Mouse (Mus musculus) c-Kit-positive CD71-positive TER-119-positive erythroid progenitor cells, embryonic 14.5 days (primary cell): ENCODE measurements at regions not wholly inside any gene's neighbourhood (a gene's known extent, or its start where the extent isn't known, plus 50 kb on each side); places are given as distances from the start of the nearest gene placed in this dataset.

Experiments used
- DNase-seq: peaks from one replicate; pipeline ENCODE4 v3.0.0-alpha.2; 2013; ENCODE audit warnings: low spot score

DNA sequence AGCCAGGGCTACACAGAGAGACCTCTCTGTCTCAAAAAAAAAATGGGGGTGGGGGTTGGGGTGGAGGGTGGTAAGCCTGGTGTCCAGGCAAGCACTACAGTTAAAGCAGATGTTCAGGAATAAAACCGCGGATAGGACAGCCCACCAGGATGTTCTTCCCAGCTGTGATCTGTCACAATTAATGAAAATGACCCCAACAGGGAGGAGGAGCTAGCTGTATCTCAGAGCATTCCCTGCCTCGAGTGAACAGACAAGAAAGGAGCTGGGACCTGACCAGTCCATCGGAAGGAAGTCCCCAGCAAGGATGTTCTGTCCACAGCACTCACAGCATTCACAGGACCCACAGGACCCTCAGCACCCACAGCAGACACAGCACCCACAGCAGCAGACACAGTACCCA is 80.4 kb downstream of the Utp6 start:
- DNase-seq, result no peak

DNA sequence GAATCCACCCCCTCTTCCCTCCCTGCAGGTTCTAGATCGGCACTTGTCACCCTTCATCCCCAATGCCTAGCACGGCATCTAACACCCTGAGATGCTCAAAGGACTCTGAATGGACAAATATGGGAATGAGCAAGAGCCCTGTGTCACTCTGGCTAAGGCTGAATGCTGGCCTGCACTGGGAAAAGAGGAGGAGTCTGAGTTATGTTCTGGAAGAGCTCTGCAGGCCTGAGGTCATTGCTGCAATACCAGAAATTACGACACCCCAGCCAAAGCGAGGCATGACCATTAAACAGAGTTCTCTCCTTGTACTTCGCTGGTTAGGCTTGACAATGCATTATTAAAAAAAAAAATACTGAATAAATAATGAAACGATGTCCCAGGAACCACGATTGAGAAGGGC is 84.1 kb downstream of the Utp6 start:
- no peak for DNase-seq

DNA sequence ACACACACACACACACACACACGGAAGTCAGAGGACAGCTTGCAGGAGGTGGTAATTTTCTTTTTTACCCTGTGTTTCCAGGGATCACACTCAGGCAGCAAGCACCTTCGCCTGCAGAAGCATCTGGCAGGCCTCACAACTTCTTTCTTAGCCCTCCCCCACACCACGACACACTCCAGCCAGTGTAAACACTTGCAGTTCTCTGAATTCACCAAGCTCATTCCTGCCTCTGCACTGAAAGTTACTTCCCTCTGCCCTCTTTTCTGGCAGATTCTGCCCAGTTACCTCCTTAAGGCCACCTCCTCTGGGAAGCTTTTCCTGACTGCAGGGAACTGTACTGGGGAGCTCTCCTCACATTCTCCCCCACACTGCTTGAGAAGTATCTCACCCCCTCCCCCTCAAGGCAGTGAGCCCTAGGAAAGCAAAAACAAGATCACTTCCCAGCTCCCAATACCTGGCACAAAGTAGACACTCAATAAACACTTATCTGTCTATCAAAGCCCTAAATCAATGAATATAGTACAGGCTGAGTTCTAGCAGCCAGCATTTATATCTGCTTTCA is 84.9 kb downstream of the Utp6 start:
- DNase-seq, result no peak

DNA sequence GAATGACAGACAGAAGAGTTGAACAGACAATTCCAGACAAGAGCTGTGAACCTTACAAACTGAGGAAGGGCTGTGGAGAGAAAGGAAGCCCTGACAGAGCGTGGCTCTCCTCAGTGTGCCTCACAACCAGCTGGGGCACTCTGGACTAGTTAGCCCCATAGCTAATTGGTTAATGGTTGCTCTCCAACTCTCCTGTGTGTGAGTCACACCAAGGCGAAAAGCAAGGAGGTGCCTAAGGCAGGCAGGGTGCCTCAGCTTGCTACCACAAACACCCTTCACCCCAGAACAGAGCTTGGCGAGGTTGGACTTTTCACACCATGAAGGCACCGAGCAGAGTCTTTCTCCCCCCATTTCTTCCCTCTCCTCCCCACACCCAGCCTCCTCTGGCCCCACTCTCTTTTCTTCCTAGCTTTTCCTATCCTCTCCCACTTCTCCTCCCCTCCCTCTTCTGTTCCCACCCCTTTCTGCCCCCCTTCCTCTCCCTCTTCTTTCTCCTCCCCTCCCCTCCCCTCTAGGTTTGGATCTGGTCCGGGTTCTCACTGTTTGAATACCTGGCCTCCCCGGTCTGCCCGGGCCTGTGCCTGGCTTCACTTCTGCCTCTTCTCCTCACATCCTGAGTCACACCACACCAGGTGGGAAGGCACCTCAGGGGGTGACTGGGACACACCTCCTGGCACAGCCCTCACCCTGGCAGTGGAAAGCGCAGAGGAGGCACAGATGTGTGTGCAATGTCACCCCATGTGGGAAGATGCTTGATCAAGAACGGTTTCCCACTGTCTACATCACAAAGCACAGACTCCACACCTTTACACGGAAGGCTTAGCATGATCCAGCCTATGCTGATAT is 90.2 kb downstream of the Utp6 start:
- DNase-seq, result no peak

DNA sequence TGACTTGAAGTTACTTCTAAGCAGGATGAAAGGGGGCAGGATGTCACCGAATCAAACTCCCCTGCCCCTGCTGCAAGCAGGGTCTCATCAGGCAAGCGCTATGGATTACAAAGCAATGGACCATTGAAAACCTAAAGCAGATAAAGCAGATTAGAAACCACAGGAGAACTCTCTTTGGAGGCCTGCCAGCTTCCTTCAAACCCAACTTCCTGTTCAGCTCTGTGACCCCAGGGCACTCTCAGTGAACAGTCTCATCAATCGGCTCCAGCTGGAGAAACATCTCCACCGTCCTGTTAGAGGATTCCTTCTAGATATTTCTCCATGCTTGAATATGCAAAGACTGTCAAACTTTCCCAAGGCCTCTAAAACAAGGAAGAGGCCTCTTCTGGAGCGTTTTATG is 92.0 kb downstream of the Utp6 start:
- DNase-seq, result no peak

DNA sequence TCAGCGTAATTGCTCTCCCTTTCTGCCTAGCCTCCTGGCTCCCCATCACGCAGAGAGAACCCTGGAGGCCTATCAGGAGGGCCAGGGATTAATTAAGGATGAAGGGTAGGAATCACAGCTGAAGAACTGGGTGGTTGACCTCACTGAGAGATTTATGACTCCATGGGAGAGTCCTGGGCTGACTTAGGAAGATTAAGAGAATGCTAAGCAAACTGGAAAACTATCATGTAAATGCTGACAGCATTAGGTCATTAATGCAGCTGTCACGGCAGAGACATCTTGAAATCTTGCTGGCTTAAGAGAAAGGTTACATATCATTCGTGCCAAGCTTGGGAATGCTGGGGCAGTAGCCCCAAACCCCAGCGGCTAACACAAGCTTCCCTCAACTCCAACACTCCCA is 93.2 kb downstream of the Utp6 start:
- no peak for DNase-seq

DNA sequence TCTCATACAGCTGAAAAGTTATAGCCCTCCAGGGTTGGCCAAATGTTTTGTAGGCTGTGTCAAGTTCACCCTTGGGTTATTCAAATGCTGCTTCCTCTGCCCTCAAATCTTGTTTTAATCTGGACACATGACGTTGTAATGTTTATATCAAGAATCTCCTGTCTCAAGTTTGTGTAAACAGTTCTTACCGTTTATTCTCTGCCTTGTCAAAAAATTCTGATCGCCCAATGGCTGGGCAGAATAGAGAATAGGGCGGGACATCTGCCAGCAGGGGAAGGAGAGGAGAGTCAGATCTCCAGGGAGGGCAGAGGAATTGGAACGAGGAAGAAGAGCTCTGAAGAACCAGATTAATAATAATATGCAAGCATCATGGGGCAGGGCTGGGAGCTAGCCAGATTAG is 97.4 kb downstream of the Utp6 start:
- no peak for DNase-seq

DNA sequence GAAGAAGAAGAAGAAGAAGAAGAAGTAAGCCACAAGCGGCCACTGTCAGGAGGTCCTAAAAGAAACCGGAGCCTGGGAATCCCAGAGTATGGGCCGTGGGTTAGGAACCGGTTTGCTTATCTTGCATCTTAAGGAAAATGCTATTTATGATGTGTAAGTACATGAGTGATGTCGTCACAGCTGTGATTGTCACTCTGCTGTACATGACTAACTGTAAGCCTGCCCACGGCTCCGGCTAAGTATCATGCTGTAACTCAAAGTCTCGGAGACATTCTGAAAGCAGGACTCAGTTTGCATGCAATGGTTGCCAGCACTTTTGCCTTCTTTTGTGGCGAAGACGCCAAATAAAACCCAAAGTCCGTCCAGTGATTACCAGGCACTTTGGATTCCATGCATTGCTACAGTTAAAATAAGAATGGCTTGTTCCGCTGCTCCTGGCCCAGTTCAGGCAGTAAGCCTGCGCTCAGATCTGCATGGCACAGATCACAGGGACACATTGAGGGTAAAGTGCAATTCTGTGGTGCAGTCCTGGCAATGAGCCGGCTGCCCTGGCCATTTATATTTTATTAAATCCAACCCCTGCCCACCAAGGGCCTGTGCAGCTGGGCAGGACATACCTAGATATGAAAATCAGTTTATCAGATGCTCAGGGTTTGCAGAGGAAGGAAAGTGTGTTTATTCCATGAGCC is 98.6 kb downstream of the Utp6 start:
- DNase-seq, result no peak

DNA sequence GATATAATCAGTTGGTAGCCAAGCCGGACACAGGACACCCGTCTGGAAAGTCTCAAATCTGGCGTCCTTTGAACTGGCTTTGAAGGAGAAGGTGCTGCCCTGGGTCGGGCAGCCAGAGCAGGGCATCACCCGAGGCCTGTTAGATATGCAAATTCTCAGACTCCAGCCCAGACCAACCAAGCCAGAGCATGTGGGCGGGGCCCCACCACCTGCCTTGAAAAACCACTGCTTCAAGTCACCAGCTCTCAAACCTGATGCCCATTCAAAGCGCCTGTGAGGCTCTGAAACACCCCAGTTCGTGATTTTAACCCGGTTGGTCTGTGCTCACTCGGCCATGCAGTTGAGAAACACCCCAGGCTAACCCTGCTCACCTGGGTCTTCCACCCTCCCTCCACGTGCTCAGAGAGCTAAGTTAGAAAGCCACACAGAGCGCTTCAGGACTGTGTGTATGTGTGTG is 101.6 kb downstream of the Utp6 start:
- no peak for DNase-seq

DNA sequence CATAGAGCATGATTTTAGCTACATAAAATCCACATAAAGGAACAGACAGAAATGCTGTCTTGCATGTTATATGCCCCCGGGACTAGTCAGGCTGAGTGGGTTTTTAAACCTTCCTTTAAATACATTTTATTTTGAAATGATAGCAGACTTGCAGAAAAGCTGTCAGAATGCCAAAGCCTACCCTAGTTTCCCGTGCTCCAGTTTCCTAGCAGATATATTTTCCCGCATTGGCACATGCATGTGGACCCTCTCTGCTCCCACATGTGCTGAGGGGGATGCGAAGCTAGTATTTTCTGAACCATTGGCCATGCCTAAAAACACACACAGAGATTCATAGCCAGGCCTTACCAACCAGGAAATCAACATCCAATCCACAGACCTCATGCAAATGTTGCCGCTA is 105.8 kb downstream of the Utp6 start:
- no peak for DNase-seq

DNA sequence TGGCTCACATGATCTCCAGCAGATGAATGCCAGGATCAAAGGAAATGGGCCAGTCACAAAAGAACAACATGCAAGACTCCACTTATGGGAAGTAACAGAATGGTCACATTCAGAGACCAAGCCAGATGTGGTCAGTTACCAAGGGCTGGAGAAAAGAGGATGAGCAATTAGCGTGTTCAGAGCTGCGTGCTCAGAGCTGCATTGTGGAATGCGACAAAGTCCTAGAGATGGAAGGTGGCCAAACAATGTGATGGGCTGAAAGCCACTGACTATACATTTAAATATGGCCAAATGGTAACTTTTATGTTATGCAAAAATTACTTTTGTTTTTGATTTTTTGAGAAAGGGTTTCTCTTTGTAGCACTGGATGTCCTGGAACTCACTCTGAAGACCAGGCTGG is 112.6 kb downstream of the Utp6 start:
- DNase-seq, result no peak

DNA sequence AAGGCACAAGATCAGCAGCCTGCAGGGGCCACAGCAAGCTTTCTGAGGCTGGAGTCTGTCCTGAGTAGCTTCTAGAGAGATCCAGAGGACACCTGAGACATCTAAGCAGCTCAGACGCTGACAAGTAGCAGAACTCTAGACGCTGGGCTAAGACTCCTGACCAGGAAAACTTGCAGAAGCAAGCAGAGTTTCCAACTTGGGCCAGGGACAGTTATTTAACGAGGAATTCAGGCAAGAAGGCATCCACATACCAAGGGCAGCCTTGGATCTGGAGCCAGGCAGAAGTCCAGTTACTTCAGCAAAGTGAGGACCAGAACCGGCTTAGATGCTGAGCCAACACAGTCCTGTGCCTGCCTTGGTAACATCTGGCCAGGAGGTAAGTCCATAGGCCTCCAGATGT is 117.8 kb downstream of the Utp6 start:
- DNase-seq, result no peak

DNA sequence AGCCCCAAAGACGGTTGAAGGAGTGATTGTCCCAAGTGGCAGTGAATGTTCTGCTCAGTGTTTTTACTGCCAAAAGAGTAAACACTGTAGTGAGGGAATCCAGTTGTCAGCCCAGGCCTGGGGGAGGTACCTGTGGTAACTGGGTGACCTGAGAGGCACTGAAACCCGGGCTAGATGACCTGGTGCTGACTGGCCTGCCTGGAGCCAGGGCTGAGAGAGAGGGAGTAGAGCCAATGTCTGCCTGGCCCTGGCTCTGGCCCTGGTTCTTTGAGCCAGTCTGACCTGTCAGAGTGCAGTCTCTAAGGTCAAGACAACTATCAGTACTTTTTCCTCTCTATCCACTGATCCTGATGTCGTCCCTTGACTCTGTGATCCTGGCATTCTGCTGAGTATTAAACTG is 119.2 kb downstream of the Utp6 start:
- DNase-seq, result no peak

DNA sequence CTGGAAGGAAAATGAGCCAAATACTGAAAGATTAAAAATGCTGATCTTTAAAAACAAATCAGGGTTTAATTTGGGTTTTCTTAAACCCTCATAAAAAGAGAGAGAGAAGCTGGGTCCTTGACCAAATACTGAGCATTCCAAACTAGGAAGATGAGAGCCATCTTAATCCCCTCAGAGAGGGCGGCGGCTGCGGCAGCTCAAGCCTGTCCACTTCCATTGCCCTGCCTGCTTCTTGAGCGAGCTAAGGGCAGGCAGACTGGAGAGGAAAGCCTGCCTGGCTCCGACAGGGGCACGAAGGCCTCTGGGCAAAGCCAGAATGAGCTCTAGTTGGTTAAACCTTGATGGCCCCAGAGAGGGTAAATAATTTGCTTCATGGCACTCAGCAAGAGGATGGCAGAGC is 122.2 kb downstream of the Utp6 start:
- no peak for DNase-seq

DNA sequence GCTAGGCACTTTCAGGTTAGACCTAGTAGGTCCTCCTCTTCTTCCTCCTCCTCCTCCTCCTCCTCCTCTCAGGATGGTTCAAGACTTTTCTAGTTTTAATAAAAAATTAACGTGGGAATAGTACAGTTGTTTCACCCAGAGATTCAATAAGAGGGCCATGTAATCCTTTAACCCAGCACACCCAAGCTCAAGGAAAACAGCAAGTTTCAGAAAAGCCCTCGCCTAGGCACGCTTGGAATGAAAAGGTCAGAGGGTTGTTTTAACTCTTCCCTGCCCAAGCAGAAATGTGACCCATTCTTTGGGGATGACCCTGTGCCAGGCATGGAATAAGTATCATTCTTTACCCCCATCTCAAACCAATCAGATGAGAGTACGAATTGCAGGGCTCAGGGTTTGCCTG is 124.1 kb downstream of the Utp6 start:
- DNase-seq, result no peak

DNA sequence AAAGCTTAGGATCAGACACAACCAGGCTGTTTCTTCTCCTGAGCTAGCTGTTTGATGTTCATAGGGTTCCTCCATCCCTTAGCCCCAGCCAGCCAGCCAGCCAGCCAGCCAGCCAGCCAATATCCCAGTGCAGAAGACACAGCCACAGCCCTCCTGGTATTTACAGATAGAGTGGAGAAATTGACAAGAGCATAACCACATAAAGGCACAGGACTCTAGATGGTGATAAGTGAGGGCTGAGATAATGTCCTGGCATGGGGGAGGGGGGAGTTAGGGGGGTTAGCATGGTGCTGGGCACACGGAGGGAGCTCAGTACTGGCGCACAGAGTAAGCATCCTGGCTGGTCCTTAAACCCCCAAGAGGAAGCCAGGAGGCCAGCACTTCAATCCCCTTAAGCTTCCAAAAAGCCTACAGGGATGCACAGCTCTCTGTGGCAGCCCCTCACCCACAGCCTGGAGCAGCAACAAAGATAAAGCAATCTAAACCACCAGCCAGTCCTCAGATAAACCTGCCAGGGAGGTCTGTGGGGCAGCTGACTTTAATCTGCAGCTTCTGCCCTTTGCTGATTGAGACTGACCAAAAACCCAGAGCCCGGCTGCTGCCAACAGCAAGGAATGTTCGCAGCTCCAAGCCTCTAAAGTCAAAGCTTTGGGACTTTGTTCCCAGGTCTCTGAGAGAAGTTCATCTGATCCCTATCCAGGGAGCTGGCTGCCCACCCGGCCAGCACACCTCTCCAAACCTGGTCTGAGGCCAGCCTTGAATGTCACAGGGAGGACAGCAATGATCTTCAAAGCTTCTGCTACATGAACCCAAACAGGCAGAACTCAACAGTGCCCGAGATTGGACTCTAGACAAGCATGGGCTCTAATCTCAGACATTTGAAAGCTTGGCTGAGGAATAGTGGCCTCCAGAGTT is 124.9 kb downstream of the Utp6 start:
- DNase-seq, result peak; percentile 46

DNA sequence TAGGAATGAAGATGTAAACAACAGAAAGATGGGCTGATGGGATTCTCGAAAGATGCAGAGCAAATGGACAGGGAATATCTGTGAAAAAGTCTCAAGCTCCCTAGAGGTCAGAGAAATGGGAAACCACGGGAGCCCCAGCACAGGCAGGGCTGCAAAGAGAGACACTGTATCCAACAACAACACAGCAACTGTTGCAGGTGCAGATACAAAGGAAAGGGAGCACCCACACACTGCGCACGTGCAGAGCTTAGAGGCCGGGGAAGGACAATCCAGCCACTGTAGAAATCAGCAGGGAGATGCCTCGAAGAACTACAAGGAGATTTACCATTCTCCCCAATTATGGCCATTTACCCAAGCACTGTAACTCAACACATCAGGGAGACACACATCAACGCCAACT is 126.3 kb downstream of the Utp6 start:
- no peak for DNase-seq

DNA sequence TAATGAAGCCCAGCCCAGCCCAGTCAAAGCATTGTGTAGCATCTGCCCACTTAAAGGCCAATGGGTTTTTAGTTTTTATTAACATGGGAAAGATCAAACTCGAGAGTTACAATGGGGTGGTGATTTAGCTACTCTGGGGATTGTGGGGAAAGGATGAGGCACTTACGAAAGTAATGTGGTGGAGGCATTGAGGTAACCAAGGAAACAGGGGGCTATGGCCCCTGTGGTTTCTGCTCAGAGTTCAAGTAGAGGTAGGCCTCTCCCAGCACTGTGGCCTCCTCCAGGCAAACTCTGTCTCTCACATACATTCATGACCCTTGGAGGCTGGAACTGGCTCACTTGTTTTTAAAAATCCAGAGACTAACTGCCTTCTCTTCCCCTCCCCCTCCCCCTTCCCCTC is 128.4 kb downstream of the Utp6 start:
- DNase-seq, result no peak

DNA sequence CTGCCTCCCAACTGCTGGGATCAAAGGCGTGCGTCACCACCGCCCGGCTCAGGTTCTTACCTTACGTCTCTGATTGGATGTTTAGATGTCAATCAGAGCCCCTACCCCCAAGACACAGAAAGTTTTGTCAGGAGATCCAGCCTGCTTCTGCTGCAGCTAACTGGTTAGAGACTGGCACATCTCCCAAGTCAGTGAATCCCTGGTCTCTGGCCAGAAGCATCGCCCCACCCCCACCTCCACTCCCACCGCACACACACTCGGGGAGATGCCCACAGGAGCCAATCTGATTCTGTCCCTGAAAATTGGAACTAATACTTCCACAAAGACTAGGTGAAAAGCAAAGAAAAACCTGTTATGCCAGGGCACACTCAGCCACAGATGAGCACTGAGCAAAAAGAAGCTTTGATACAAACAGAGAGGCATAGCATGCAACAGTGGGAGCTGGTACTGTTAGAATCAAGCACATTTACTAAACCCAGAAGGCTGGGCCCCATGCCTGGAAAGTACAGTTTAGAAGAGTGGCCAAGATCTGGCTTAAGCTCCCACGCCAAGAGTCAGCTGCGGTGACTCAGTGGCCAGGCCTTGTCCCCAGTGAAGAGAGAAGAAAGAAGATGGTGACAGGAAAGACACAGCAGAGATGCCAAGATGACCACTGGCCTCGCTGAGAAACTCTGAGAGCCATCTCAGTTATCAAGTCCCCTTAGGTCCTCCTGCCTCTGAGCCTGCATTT is 130.4 kb downstream of the Utp6 start:
- no peak for DNase-seq

DNA sequence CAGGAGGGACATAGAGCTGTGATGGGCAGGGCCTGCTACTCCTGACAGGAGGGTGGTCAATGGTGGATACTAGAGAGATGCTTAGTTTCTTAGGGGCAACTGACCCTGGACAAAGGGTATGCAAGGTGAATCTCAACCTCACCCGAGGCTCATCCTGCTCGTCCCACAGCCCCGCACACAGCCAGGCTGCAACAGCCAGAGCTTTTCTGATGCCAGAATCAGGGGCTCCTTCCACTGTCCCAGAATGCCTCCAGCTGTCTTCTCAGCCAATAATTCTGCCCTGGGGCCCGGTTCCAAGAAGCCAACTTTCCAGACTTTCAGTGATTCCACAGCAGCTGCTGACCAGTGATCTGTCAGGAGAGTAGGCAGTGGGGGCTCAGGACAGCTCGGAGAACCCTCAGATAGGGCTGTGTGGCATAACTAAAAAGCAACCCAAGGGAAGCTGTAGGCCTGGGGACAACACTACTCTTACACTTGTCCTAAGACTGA is 131.6 kb downstream of the Utp6 start:
- DNase-seq, result no peak

DNA sequence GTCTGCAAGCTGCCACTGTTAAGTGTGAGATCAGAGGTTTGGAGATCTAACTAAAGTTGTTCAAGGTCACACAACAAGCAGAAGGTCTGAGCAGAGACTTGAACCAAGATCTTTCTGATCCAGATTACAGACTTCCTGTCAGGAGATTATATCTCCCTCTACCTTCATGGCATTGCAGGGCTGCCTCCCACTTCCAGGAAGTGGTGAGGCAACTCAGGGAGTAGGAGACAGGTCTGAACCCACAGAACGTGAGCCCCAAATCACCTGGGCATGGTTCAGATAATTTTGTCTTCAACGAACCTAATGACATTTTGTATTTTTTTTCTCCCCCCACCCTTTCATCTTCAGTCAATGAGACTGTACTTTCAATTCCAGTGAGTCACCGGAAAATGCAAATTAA is 135.2 kb downstream of the Utp6 start:
- no peak for DNase-seq
